Mouse (Mus musculus) liver, embryonic 11.5 days (tissue): Measurements from ENCODE around the gene Mroh3. TPM values are rescaled to one million over a fixed set of nuclear protein-coding genes. Genes with fewer than 3 reads are reported as not detected.

Source experiments
- ATAC-seq: fragments of 200-750 bp; cut with Nextera tagmentation; replicated peaks from 2 replicates; pipeline ENCODE4 v1.8.0; 2017; ENCODE audit warnings: moderate number of reproducible peaks, mild to moderate bottlenecking, moderate TSS enrichment, moderate library complexity; ENCODE audit not compliant: low FRiP score
- DNase-seq: peaks from one replicate; pipeline ENCODE4 v3.0.0-alpha.2; 2017; ENCODE audit warnings: low spot score
- H3K27ac ChIP-seq: fragments of 300-500 bp; sonication (generic); 2 replicates; pipeline ENCODE4 v1.5.1; 2014; ENCODE audit warnings: mild to moderate bottlenecking, low read depth, low read length, control low read depth
- H3K27me3 ChIP-seq: fragments of 300-500 bp; sonication (generic); replicated peaks from 2 replicates; pipeline ENCODE4 v1.6.1; 2014; ENCODE audit warnings: low read length, mixed read lengths; ENCODE audit not compliant: control insufficient read depth, insufficient read depth
- H3K36me3 ChIP-seq: fragments of 300-500 bp; sonication (generic); 2 replicates; pipeline ENCODE4 v1.6.1; 2014; ENCODE audit warnings: mild to moderate bottlenecking, low read length, moderate library complexity, mixed read lengths; ENCODE audit not compliant: control insufficient read depth, insufficient read depth
- H3K4me1 ChIP-seq: fragments of 300-500 bp; sonication (generic); replicated peaks from 2 replicates; pipeline ENCODE4 v1.6.1; 2014; ENCODE audit warnings: low read length, mixed read lengths; ENCODE audit not compliant: control insufficient read depth, insufficient read depth
- H3K4me2 ChIP-seq: fragments of 300-500 bp; sonication (generic); 2 replicates; pipeline ENCODE4 v1.6.1; 2014; ENCODE audit warnings: mild to moderate bottlenecking, control low read depth, moderate library complexity
- H3K4me3 ChIP-seq: fragments of 300-500 bp; sonication (generic); 2 replicates; pipeline ENCODE4 v1.5.1; 2014; ENCODE audit warnings: low read depth, low read length, control low read depth
- H3K9ac ChIP-seq: fragments of 300-500 bp; sonication (generic); 2 replicates; pipeline ENCODE4 v1.6.1; 2014; ENCODE audit warnings: low read depth, low read length, control low read depth
- H3K9me3 ChIP-seq: fragments of 300-500 bp; sonication (generic); 2 replicates; pipeline ENCODE4 v1.6.1; 2016; ENCODE audit warnings: low read length, inconsistent platforms, mixed read lengths; ENCODE audit not compliant: control insufficient read depth
- WGBS: fragments of 180-500 bp; shearing (Covaris S2); extraction: QIAGEN DNeasy Blood & Tissue Kit; methylation state at CpG from one replicate; pipeline ENCODE4 v1.1.7; 2014; 5-methylcytosine and 5-hydroxymethylcytosine counted together
- polyA plus RNA-seq: library from polyadenylated mRNA; unstranded; fragments of >200 nt; fragmentation: Nextera tagmentation; extraction: Ambion mirVana; gene quantifications from 2 replicates; pipeline ENCODE4 v1.2.1, GENCODE M21; 2014

The Mroh3 gene
- polyA plus RNA-seq, 1 experiment from 2014 or later = not detected

DNA sequence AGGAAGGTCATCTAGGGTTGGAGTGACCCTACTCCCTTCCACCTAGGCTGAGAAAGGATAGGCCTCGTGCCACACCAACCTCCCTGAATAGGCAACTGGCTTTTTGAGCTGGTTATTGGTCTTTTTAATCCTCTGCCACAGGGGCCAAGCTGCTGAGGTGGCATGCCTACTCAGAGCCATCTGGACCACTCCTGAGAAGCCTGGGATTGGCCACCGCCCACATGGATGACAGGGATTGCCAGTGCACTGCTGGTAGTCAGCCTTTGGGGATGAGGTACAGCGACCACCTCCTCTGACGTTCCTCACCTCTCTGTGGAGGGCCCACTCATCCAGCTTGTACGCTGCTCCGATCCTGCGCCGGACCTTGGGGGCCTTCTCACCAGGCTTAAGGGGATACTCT lies 13.2 kb upstream of the Mroh3 start:
- DNase-seq (no peak), ATAC-seq (no peak)
- Histone ChIP-seq H3K36me3 (no peaks in the 10 kb centered on the region), H3K4me1 (peaks cover 19% of the 10 kb centered on the region), H3K9me3 (no peaks in the 10 kb centered on the region), H3K27me3 (peaks cover 4% of the 10 kb centered on the region), H3K9ac (no peak overlapping the region), H3K4me3 (no peak overlapping the region), H3K4me2 (no peak overlapping the region), H3K27ac (no peak overlapping the region)
- 87% methylated on average over 8 of the region's 8 CpGs for WGBS

DNA sequence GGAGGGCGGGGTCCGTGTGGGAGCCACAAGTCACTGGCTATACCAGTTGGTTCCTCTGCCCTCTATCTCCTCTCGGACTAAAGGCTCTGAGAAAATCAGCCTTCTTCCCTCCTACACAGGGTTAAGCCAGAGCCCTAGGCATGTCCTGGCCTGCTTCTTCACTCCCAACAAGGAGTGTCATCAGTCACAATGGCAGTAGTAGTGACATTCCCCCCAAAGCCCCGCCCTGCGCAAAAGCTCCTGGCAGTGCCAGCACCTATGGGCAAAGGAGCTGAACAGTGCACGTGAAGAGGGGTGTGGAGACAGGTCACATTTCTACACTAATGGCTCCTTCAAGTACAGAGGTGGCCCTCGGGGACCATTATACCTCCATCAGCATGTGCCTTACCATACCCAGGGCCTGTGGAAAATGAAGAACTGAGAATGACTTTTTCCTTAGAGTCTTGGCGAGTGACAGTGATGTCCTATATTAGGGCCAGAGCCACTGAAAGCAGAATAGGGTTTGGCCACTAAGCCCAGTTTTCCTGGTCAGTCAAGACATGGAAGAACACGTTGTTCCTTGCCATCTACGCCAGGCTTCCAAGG lies 11.2 kb upstream of the Mroh3 start:
- ATAC-seq (no peak), DNase-seq (no peak)
- Histone ChIP-seq H3K4me3 (no peak overlapping the region), H3K36me3 (no peaks in the 10 kb centered on the region), H3K9me3 (no peaks in the 10 kb centered on the region), H3K4me1 (peaks cover 4% of the 10 kb centered on the region), H3K27me3 (peaks cover 2% of the 10 kb centered on the region; the same call in 1 of the 2 replicates), H3K27ac (no peak overlapping the region), H3K4me2 (no peak overlapping the region), H3K9ac (no peak overlapping the region)
- 82% methylated on average over 10 of the region's 10 CpGs for WGBS

DNA sequence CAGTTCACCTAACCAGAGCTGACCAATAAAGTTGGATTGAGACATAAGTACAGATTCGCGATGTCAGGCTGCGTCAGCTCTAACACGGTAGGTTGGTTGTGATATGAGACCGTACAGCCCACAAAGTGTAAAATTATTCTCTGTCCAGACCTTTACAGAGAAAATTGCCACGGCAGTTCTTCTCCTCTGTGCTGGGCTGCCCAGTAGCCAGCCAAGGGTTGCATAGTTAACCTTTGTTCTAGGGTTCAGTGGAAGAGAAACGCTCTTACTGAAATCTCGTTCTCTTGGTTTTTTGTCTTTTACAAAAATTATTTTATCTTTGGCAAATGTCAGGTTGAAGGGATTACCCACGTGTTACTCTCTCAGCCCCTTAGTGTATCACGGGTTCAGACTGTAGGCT lies 9.8 kb upstream of the Mroh3 start:
- no peak overlapping the region for H3K4me3 ChIP-seq
- H3K4me1 ChIP-seq = no peaks in the 10 kb centered on the region
- no peaks in the 10 kb centered on the region for H3K9me3 ChIP-seq
- ATAC-seq (no peak), DNase-seq (no peak)
- no peaks in the 10 kb centered on the region for H3K36me3 ChIP-seq
- H3K9ac ChIP-seq = no peak overlapping the region
- H3K27ac ChIP-seq = no peak overlapping the region
- 85% methylated on average over 10 of the region's 10 CpGs for WGBS
- no peak overlapping the region for H3K4me2 ChIP-seq
- H3K27me3 ChIP-seq = peaks cover 2% of the 10 kb centered on the region; the same call in 1 of the 2 replicates

DNA sequence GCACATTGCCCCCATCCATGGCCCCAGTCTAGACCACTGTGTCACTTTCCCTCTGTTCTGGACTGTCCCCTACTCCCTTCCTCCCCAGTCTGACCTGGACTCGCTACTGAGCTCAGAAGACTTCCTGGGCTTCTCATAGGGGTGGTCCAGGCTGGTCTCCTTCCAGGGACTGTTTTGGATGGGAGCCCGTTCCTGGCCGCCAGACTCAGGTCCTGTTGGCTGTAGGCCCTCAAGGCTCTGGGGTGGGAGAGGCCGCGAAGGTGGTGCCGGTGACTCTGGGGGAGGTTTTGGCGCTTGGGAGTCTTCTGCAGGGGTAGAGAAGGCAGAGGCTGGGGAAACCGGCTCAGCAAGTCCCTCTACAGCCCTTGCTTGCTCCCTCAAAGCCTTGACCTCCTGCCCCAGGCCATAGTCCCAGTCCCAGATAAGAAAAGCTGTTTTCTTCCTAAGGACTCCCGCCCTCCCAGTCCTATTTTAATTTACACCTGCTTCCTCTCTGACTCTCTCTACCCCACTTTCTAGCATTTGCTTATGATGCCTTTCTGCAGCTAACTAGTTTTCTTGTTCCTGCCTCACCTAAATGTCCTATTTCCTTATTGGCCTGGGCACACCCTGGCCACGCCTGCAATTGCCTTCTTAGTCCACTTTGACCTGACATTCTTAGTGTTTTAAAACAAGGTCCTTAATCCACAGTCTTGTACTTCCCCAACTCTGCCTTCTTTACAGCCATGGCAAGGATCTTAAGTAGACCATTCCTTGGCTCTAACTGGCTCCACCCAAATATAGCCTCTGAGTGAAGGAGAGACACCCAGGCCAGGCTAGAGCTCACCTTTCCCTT lies 7.6 kb upstream of the Mroh3 start:
- Histone ChIP-seq H3K4me2 (no peak overlapping the region), H3K9me3 (no peaks in the 10 kb centered on the region), H3K4me3 (no peak overlapping the region), H3K27me3 (0 out of 2 replicates have a peak, but pooled peaks cover 2% of the 10 kb centered on the region), H3K36me3 (no peaks in the 10 kb centered on the region), H3K4me1 (no peaks in the 10 kb centered on the region), H3K9ac (no peak overlapping the region), H3K27ac (no peak overlapping the region)
- ATAC-seq = no peak; the same call in 1 of the 2 replicates
- WGBS = 79% methylated on average over 10 of the region's 10 CpGs
- DNase-seq = no peak

DNA sequence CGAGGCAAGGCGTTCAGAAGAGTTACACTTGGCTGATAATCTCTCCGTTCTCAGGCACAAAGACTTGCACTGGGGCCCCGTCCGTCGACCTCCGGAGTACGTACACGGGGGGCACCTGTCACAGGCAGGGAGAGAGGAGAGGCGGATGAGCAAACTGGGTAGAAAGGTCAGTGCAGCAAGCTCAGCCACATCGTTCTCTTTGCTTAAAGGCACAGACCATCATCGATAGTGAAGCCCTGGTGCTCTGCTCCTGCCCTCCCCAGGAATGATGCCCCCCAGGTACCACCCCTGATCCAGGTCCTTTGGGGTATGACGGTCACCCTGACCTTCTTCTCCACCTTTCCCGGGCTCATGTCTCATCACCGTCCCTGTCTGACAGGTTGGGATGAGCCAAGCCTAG lies 1.7 kb upstream of the Mroh3 start:
- H3K9ac ChIP-seq = no peak overlapping the region
- no peak for ATAC-seq
- no peak overlapping the region for H3K4me3 ChIP-seq
- H3K4me2 ChIP-seq = no peak overlapping the region
- WGBS = 78% methylated on average over 15 of the region's 15 CpGs
- H3K27ac ChIP-seq = no peak overlapping the region
- no peaks in the 10 kb centered on the region for H3K4me1 ChIP-seq
- no peaks in the 10 kb centered on the region for H3K9me3 ChIP-seq
- H3K36me3 ChIP-seq = no peaks in the 10 kb centered on the region
- no peaks in the 10 kb centered on the region for H3K27me3 ChIP-seq
- no peak for DNase-seq

DNA sequence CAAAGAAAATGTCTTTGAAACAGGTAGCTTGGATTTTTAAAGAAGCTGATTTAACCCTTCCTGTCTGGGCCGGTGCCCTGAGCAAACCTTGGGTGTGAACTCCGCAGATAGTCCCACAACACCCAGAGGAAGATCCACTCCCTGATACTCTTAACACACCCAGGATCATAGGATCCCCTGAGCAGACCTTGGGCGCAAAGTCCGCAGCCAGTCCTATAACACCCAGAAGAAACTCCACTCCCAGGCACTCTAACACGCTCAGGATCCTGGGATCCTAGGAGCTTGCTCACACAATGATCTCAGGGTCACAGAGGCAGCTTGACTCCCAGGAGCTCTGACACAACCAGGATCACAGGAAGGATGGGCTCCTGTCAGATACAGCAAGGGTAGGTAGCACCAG lies 22.6 kb downstream of the Mroh3 start:
- Histone ChIP-seq H3K4me3 (no peak overlapping the region), H3K27ac (no peak overlapping the region), H3K27me3 (no peaks in the 10 kb centered on the region), H3K4me2 (no peak overlapping the region), H3K36me3 (no peaks in the 10 kb centered on the region), H3K4me1 (peaks cover 4% of the 10 kb centered on the region; the same call in 1 of the 2 replicates), H3K9me3 (no peaks in the 10 kb centered on the region), H3K9ac (no peak overlapping the region)
- WGBS = 81% methylated on average over 5 of the region's 5 CpGs
- no peak for DNase-seq
- no peak for ATAC-seq

DNA sequence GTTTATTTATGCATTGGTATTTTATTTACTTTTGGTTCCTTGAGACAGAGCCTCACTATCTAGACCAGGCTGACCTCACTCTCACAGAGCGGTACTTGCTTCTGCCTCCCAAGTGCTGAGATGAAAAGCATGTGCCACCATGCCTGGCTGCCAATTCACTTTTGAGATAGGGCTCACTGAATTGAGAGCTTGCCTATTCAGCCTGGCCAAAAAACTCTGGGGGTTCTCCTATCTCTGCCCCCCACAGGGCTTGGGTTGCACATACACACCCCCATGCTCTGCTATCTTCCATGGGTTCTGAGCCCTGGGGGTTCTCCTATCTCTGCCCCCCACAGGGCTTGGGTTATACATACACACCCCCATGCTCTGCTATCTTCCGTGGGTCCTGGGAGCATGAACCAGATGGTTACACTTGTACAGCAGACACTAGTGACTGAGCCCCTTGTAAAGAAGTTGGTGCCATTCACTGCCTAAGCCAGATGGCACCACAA lies 33.1 kb downstream of the Mroh3 start:
- DNase-seq (no peak), ATAC-seq (peak; percentile 81)
- WGBS = 37% methylated on average over 2 of the region's 2 CpGs
- Histone ChIP-seq H3K9ac (no peak overlapping the region), H3K27me3 (no peaks in the 10 kb centered on the region), H3K4me3 (no peak overlapping the region), H3K4me1 (peaks cover 42% of the 10 kb centered on the region), H3K36me3 (0 out of 2 replicates have a peak, but pooled peaks cover 2% of the 10 kb centered on the region), H3K9me3 (no peaks in the 10 kb centered on the region), H3K4me2 (no peak overlapping the region), H3K27ac (peak overlapping the region; percentile 78)

DNA sequence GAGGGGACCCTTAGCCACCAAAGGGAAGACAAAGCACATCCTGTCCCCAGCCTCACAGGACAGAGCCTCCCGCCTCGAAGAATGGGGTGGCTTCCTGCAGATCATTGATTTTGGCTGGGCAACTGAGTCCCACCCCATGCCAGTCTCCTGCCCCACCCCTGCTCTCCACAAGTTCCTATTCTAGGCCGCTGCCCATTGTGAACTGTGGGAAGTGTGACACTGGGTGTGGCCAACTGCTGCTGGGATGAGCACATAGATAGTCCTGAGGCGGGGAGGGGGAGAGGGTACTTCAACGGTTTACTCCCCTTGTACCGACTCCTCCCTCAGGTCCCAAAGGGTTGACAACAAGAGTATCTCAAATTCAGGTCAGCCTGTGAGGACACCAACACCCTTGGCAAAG lies 33.9 kb downstream of the Mroh3 start:
- Histone ChIP-seq H3K4me2 (peak overlapping the region; percentile 40), H3K4me3 (no peak overlapping the region), H3K4me1 (peaks cover 51% of the 10 kb centered on the region), H3K9me3 (no peaks in the 10 kb centered on the region), H3K9ac (no peak overlapping the region), H3K36me3 (peaks cover 2% of the 10 kb centered on the region; the same call in 1 of the 2 replicates), H3K27me3 (no peaks in the 10 kb centered on the region), H3K27ac (peak overlapping the region; percentile 78)
- peak; percentile 53 for DNase-seq
- WGBS = 22% methylated on average over 6 of the region's 6 CpGs
- peak; percentile 69 for ATAC-seq
